Mouse (Mus musculus) E14TG2a.4 (cell line): ENCODE data around the gene Mtf1.

Experiments
- CTCF ChIP-seq: conservative IDR thresholded peaks from 2 replicates; pipeline ENCODE4 v1.5.1; 2014; ENCODE audit warnings: low read length
- NANOG ChIP-seq: IDR thresholded peaks from 2 replicates; pipeline ENCODE4 v1.6.1; 2014; ENCODE audit warnings: borderline replicate concordance, low read length, mixed read lengths
- POU5F1 ChIP-seq: IDR thresholded peaks from 2 replicates; pipeline ENCODE4 v1.6.1; 2014; ENCODE audit warnings: low read length, borderline replicate concordance

- TF ChIP-seq CTCF (no peak), NANOG (no peak), POU5F1 (no peak)
These were observed 31.3 kb upstream of the Mtf1 start for GRCm38 (mm10) chr4:124770624-124771023.
